Mouse (Mus musculus): Measurements from ENCODE around the gene Atp5b. TPM values are rescaled to one million over a fixed set of nuclear protein-coding genes. Genes with fewer than 3 reads are reported as not detected.

Gene Atp5b
- polyA plus RNA-seq, 1 experiment from 2014 or later = 3,599 TPM

DNA sequence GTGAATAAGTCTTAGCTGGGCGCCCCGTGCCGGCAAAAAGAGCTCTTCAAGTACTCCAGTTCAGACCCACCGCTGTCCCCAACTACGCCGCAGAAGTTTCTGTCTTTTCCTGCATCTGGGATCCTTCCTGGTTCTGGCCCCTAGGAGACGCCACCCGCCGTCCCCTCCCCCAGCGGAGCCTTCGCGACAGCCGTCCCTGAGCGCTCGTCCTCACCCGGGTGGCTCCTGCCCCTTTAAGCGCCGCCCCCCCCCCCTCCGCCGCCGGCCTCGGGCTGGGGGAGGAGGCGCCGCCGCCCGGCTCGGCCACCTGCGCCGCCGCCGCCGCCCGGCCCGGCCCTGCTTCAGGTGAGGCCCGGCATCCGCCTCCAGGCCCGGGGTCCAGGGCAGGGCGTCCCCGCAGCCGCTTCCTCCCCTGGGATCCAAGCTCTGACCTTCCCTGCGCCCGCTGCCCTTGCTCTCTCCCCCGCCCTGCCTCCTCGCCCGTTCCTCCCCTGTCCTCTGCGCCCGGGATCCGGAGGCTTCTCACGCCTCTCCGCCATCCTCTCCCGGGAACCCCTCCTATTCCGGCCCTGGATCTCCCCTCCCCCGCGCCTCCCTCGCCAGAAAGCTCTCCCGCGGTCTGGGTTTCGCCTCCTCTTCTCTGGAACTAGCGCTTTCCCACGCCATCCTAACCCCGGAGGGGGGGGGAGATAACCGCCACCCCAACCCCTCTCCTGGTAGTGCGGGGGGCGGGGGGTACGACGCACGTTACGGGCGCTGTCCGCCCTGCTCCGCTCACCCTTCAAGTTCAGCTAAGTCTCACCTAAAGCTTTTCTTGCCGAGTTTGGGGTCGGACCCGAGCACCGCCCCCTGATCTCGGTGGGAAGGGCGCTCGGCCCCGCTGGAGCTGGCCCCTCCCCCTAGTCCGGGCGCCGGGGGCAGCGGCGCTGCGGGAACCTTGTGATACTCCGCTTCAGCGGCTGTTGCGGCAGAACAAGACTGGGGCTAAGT, 9.7 kb downstream of the Atp5b start:
- Histone ChIP-seq H3K9ac (ENCODE audit: low read depth, low read length) (peak overlapping the region; percentile 88), H3K27ac (ENCODE audit: low read length) (peak overlapping the region; percentile 97), H3K4me3 (ENCODE audit: low read length) (peak overlapping the region; percentile 84), H3K9me3 (ENCODE audit: control insufficient read depth, low read length) (no peaks in the 10 kb centered on the region), H3K36me3 (ENCODE audit: control insufficient read depth, insufficient read depth, low read length) (peaks cover 16% of the 10 kb centered on the region), H3K27me3 (replicated peaks; ENCODE audit: control insufficient read depth, insufficient read depth, low read length) (no peaks in the 10 kb centered on the region), H3K4me1 (ENCODE audit: control insufficient read depth, insufficient read depth, low read length) (peaks cover 33% of the 10 kb centered on the region), H3K4me2 (ENCODE audit: low read depth, low read length) (peak overlapping the region; percentile 62)
- 0% methylated on average over 80 of the region's 88 CpGs for WGBS
- peak; percentile 65 for ATAC-seq

DNA sequence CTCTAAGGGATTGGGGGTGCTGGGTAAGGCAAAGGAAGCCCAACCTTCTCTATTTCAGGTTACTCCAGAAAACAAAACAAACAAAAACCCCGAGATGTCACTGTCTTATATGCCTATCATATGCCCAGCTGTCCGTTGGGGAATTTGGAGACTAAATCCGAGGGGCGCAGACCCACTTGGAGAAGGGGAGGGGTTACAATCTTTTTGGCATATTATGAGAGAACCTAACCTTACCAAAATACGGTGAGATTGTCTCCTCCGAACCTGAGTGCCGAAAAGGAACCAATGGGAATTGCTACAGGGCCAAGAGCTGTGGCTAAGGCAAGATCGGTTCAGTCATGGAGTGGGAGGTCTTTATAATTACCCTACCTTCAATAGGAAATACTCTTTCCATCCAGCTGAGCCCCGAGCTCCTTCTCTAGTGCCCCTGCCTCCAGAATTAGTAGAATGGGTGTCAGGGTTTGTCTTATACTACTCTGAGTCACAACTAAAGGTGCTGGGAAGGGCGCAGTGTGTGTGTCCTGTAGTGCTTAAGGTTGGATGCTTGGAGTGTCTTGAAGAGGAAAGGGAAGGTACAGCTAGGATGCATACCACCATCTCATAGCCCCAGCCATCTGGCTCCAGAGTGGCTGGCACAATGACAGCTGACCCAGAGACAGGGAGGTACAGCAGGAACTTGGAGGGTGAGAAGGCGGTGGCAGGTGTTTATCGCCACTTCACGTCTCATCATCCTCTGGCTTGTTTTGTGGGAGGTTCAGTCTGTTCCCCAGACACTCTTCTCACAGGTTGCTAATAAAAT, 10.6 kb downstream of the Atp5b start:
- Histone ChIP-seq H3K36me3 (ENCODE audit: control insufficient read depth, insufficient read depth, low read length) (peaks cover 7% of the 10 kb centered on the region; the same call in 1 of the 2 replicates), H3K9me3 (ENCODE audit: control insufficient read depth, low read length) (no peaks in the 10 kb centered on the region), H3K4me3 (ENCODE audit: low read length) (peak overlapping the region; percentile 84), H3K27me3 (replicated peaks; ENCODE audit: control insufficient read depth, insufficient read depth, low read length) (no peaks in the 10 kb centered on the region), H3K4me1 (ENCODE audit: control insufficient read depth, insufficient read depth, low read length) (peaks cover 38% of the 10 kb centered on the region), H3K27ac (ENCODE audit: low read length) (peak overlapping the region; percentile 97), H3K9ac (ENCODE audit: low read depth, low read length) (peak overlapping the region; percentile 88), H3K4me2 (ENCODE audit: low read depth, low read length) (peak overlapping the region; percentile 62)
- WGBS = 27% methylated on average over 13 of the region's 13 CpGs
- ATAC-seq = no peak

DNA sequence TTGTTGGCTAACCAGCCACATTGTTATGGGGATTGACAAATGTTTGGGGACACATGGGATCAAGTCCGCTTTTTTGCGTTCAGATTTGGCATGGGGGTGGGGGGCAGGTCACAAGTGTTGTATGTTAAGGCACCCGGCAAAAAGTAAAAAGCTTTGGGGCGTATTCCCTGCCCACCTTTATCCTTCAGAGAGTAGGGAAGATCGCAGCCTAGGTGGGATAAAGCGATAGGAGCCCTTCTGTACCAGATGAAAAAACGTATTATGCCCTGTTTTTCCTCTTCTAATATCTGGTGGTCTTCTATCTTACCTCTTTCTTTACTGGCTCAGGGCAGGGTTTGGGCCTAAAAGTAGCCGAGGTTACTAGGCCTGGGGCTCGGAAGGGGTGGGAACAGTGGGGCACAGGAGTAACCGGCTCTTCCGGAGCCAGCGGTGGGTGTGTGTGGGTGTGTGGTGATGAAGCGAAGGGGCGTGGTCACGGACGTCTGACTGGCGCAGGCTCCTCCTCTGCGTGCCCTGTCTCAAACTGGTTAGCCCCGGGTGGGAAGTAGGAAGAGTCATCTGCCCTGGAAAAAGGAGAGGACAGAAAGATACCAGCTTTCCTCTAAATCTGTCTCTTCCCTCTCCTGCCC, 11.4 kb downstream of the Atp5b start:
- Histone ChIP-seq H3K4me2 (ENCODE audit: low read depth, low read length) (peak overlapping the region; percentile 62), H3K27ac (ENCODE audit: low read length) (peak overlapping the region; percentile 97), H3K9me3 (ENCODE audit: control insufficient read depth, low read length) (no peaks in the 10 kb centered on the region), H3K4me1 (ENCODE audit: control insufficient read depth, insufficient read depth, low read length) (peaks cover 38% of the 10 kb centered on the region), H3K36me3 (ENCODE audit: control insufficient read depth, insufficient read depth, low read length) (peaks cover 4% of the 10 kb centered on the region; the same call in 1 of the 2 replicates), H3K9ac (ENCODE audit: low read depth, low read length) (peak overlapping the region; percentile 34), H3K4me3 (ENCODE audit: low read length) (peak overlapping the region; percentile 84), H3K27me3 (replicated peaks; ENCODE audit: control insufficient read depth, insufficient read depth, low read length) (no peaks in the 10 kb centered on the region)
- peak; percentile 69 for ATAC-seq
- 12% methylated on average over 19 of the region's 19 CpGs for WGBS

- Histone ChIP-seq H3K4me1 (ENCODE audit: control insufficient read depth, insufficient read depth, low read length) (peaks cover 38% of the 10 kb centered on the region), H3K36me3 (ENCODE audit: control insufficient read depth, insufficient read depth, low read length) (no peaks in the 10 kb centered on the region), H3K9me3 (ENCODE audit: control insufficient read depth, low read length) (no peaks in the 10 kb centered on the region), H3K4me3 (ENCODE audit: low read length) (peak overlapping the region; percentile 84; the same call in 1 of the 2 replicates), H3K9ac (ENCODE audit: low read depth, low read length) (0 out of 2 replicates have a peak overlapping the region, but pooled peaks have one; percentile 34), H3K27me3 (replicated peaks; ENCODE audit: control insufficient read depth, insufficient read depth, low read length) (no peaks in the 10 kb centered on the region), H3K4me2 (ENCODE audit: low read depth, low read length) (peak overlapping the region; percentile 62), H3K27ac (ENCODE audit: low read length) (peak overlapping the region; percentile 57; the same call in 1 of the 2 replicates)
- no peak for ATAC-seq
- WGBS = 30% methylated on average over 9 of the region's 9 CpGs
Measured at GRCm38 (mm10) chr10:128095003-128095636, 12.0 kb downstream of the Atp5b start.

- peaks cover 34% of the 10 kb centered on the region for H3K4me1 ChIP-seq (ENCODE audit: control insufficient read depth, insufficient read depth, low read length)
- no peaks in the 10 kb centered on the region for H3K27me3 ChIP-seq (replicated peaks; ENCODE audit: control insufficient read depth, insufficient read depth, low read length)
- ATAC-seq = no peak
- peak overlapping the region; percentile 30; the same call in 1 of the 2 replicates for H3K9ac ChIP-seq (ENCODE audit: low read depth, low read length)
- H3K27ac ChIP-seq (ENCODE audit: low read length) = no peak overlapping the region
- H3K9me3 ChIP-seq (ENCODE audit: control insufficient read depth, low read length) = no peaks in the 10 kb centered on the region
- WGBS = 19% methylated on average over 4 of the region's 4 CpGs
- peak overlapping the region; percentile 98 for H3K4me3 ChIP-seq (ENCODE audit: low read length)
- H3K4me2 ChIP-seq (ENCODE audit: low read depth, low read length) = peak overlapping the region; percentile 42
- H3K36me3 ChIP-seq (ENCODE audit: control insufficient read depth, insufficient read depth, low read length) = no peaks in the 10 kb centered on the region
Measured at GRCm38 (mm10) chr10:128096313-128096692, 13.2 kb downstream of the Atp5b start.

- ATAC-seq = peak; percentile 54
- H3K36me3 ChIP-seq (ENCODE audit: control insufficient read depth, insufficient read depth, low read length) = no peaks in the 10 kb centered on the region
- H3K9ac ChIP-seq (ENCODE audit: low read depth, low read length) = peak overlapping the region; percentile 96
- H3K9me3 ChIP-seq (ENCODE audit: control insufficient read depth, low read length) = no peaks in the 10 kb centered on the region
- H3K4me1 ChIP-seq (ENCODE audit: control insufficient read depth, insufficient read depth, low read length) = peaks cover 29% of the 10 kb centered on the region
- peak overlapping the region; percentile 77 for H3K27ac ChIP-seq (ENCODE audit: low read length)
- peak overlapping the region; percentile 72 for H3K4me2 ChIP-seq (ENCODE audit: low read depth, low read length)
- peak overlapping the region; percentile 98 for H3K4me3 ChIP-seq (ENCODE audit: low read length)
- under 1% methylated on average over 83 of the region's 86 CpGs for WGBS
- H3K27me3 ChIP-seq (replicated peaks; ENCODE audit: control insufficient read depth, insufficient read depth, low read length) = no peaks in the 10 kb centered on the region
Measured at GRCm38 (mm10) chr10:128096693-128097586, 13.9 kb downstream of the Atp5b start.

- peak overlapping the region; percentile 72 for H3K4me2 ChIP-seq (ENCODE audit: low read depth, low read length)
- peaks cover 26% of the 10 kb centered on the region for H3K4me1 ChIP-seq (ENCODE audit: control insufficient read depth, insufficient read depth, low read length)
- ATAC-seq = no peak
- peak overlapping the region; percentile 98 for H3K4me3 ChIP-seq (ENCODE audit: low read length)
- H3K36me3 ChIP-seq (ENCODE audit: control insufficient read depth, insufficient read depth, low read length) = no peaks in the 10 kb centered on the region
- H3K27me3 ChIP-seq (replicated peaks; ENCODE audit: control insufficient read depth, insufficient read depth, low read length) = no peaks in the 10 kb centered on the region
- WGBS = under 1% methylated on average over 13 of the region's 13 CpGs
- H3K27ac ChIP-seq (ENCODE audit: low read length) = peak overlapping the region; percentile 77
- H3K9ac ChIP-seq (ENCODE audit: low read depth, low read length) = peak overlapping the region; percentile 96
- H3K9me3 ChIP-seq (ENCODE audit: control insufficient read depth, low read length) = no peaks in the 10 kb centered on the region
Measured at GRCm38 (mm10) chr10:128097587-128097971, 14.5 kb downstream of the Atp5b start.

Data from intestine, embryonic 16.5 days (tissue).